Mouse (Mus musculus) liver, adult 2 months (tissue): ENCODE data around the gene Gcnt7. TPM values are rescaled to one million over a fixed set of nuclear protein-coding genes. Genes with fewer than 3 reads are reported as not detected.
A peak's percentile ranks its signal among the peaks of the same experiment; 100 is the strongest.

Source experiments
- DNase-seq: peaks from one replicate; pipeline ENCODE4 v3.0.0-alpha.2; 2011; ENCODE audit warnings: low read depth, low spot score; ENCODE audit errors: extremely low read depth
- H3K27ac ChIP-seq: fragments of 200-500 bp; replicated peaks from 2 replicates; pipeline ENCODE4 v1.5.1; 2012; ENCODE audit warnings: low read depth, mild to moderate bottlenecking, control low read depth, inconsistent platforms, low read length; ENCODE audit not compliant: insufficient read depth
- H3K27me3 ChIP-seq: fragments of 200-500 bp; 2 replicates; pipeline ENCODE4 v1.6.1; 2012; ENCODE audit warnings: mild to moderate bottlenecking, moderate library complexity, low read length, inconsistent platforms; ENCODE audit not compliant: control insufficient read depth, insufficient read depth
- H3K36me3 ChIP-seq: fragments of 200-500 bp; 2 replicates; pipeline ENCODE4 v1.6.1; 2012; ENCODE audit warnings: low read length, inconsistent platforms; ENCODE audit not compliant: control insufficient read depth, insufficient read depth
- H3K4me1 ChIP-seq: fragments of 200-500 bp; 2 replicates; pipeline ENCODE4 v1.6.1; 2011; ENCODE audit warnings: low read length; ENCODE audit not compliant: control insufficient read depth, insufficient read depth
- H3K4me3 ChIP-seq: fragments of 200-500 bp; 2 replicates; pipeline ENCODE4 v1.5.1; 2011; ENCODE audit warnings: low read depth, mild to moderate bottlenecking, control low read depth, low read length, moderate library complexity; ENCODE audit not compliant: insufficient read depth
- H3K79me2 ChIP-seq: fragments of 200-500 bp; 2 replicates; pipeline ENCODE4 v1.6.1; 2012; ENCODE audit warnings: inconsistent platforms, mild to moderate bottlenecking, low read length, moderate library complexity; ENCODE audit not compliant: control insufficient read depth, insufficient read depth
- H3K9ac ChIP-seq: fragments of 200-500 bp; 2 replicates; pipeline ENCODE4 v1.6.1; 2012; ENCODE audit warnings: low read depth, mild to moderate bottlenecking, control low read depth, inconsistent platforms, low read length
- CTCF ChIP-seq: fragments of 200-500 bp; IDR thresholded peaks from 2 replicates; pipeline ENCODE4 v1.5.1; 2011; ENCODE audit warnings: low read depth, low read length, control low read depth
- POLR2A ChIP-seq: fragments of 200-500 bp; IDR thresholded peaks from 2 replicates; pipeline ENCODE4 v1.6.1; 2011; ENCODE audit warnings: low read length, control low read depth; ENCODE audit not compliant: insufficient read depth; ENCODE audit errors: extremely low read depth
- WGBS: fragments of 180-500 bp; shearing (Covaris S2); methylation state at CpG from one replicate; pipeline ENCODE4 v1.1.7; 2018; 5-methylcytosine and 5-hydroxymethylcytosine counted together
- polyA plus RNA-seq: library from polyadenylated mRNA; depleted of rRNA; stranded (reverse); fragments of >200 nt; gene quantifications from 2 replicates; pipeline ENCODE4 v1.2.3, GENCODE M21; 2012
- total RNA-seq: library from RNA; depleted of rRNA; stranded (reverse); fragments of >200 nt; gene quantifications from 2 replicates; pipeline ENCODE4 v1.2.3, GENCODE M21; 2014

Gene Gcnt7
- total and polyA plus RNA-seq, 2 experiments, result not detected

DNA sequence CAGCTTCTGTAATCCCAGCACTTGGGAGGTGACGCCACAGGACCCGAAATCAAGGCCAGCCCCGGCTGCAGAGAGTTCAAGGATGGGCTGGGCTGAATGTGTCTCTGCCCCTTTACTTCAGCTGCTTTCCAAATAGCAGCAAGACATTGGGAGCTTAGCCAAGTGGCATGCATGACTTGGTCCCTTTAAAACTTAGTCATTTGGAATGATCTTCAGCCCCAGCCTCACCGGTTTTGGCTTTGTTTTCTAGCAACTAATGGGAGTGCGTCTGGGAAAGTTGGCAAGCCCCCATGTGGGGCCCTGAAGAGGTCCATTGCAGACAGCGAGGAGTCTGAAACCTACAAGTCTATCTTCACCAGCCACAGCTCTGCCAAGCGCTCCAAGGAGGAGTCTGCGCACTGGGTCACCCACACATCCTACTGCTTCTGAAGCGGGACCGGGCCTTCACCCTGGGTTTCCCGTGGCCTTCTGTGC is 10.0 kb upstream of the Gcnt7 start:
- no peaks in the 10 kb centered on the region for H3K27me3 ChIP-seq
- H3K4me3 ChIP-seq, result no peak overlapping the region
- no peak overlapping the region for H3K9ac ChIP-seq
- DNase-seq, result peak; percentile 60
- H3K36me3 ChIP-seq, result peaks cover 17% of the 10 kb centered on the region; the same call in 1 of the 2 replicates
- WGBS, result 76% methylated on average over 11 of the region's 11 CpGs
- no peak overlapping the region for H3K27ac ChIP-seq
- peaks cover 10% of the 10 kb centered on the region for H3K4me1 ChIP-seq
- H3K79me2 ChIP-seq, result no peaks in the 10 kb centered on the region
- no peak for TF ChIP-seq CTCF
- TF ChIP-seq POLR2A, result no peak

DNA sequence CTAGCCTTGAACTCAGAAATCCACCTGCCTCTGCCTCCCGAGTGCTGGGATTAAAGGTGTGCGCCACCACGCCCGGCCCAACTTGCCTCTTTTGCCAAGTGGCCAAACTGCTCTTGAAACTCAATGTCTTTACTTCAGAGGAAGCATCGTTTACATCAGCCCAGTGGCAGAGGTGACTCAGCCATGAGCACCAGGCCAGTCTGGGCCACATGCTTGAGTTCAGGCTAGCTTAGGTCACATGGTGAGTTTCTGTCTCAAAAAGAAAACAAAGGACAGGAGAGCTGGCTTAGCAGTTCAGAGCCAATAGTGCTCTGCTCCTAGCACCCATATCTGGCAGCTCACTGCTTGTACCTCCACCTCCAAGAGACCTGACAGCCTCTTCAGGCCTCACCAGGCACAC is 8.8 kb upstream of the Gcnt7 start:
- H3K27me3 ChIP-seq, result no peaks in the 10 kb centered on the region
- H3K4me3 ChIP-seq, result no peak overlapping the region
- peaks cover 17% of the 10 kb centered on the region; the same call in 1 of the 2 replicates for H3K36me3 ChIP-seq
- H3K27ac ChIP-seq, result no peak overlapping the region
- TF ChIP-seq CTCF, result no peak
- no peak for TF ChIP-seq POLR2A
- no peaks in the 10 kb centered on the region for H3K79me2 ChIP-seq
- no peak overlapping the region for H3K9ac ChIP-seq
- H3K4me1 ChIP-seq, result peaks cover 9% of the 10 kb centered on the region
- peak; percentile 74 for DNase-seq
- 65% methylated on average over 5 of the region's 5 CpGs for WGBS

DNA sequence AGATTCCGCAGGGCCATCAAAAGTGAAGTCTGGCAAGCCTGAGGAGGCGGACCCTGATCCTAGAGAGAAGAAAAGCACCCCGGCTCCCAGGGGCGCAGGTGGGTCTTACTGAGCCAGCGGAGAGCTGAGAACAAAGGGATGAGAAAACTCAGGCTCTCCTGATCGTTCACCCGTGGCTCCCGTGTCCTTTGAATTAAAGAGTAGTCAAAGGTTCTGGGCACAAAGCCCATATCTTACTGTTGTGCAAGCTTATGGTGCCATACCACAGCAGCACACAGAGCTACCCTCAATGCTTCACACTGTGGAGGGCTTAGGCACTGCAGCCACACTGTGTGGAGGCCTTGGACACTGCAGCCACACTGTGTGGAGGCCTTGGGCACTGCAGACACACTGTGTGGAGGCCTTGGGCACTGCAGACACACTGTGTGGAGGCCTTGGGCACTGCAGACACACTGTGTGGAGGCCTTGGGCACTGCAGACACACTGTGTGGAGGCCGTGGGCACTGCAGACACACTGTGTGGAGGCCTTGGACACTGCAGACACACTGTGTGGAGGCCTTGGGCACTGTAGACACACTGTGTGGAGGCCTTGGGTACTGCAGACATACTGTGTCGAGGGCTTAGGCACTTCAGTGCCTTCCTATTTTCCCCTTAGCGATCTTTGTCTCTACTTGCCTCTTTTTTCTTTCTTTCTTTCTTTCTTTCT is 8.2 kb upstream of the Gcnt7 start:
- H3K79me2 ChIP-seq, result no peaks in the 10 kb centered on the region
- H3K4me1 ChIP-seq, result peaks cover 9% of the 10 kb centered on the region
- H3K9ac ChIP-seq, result no peak overlapping the region
- DNase-seq, result peak; percentile 91
- WGBS, result 50% methylated on average over 11 of the region's 11 CpGs
- H3K27ac ChIP-seq, result peak overlapping the region; percentile 65
- H3K36me3 ChIP-seq, result peaks cover 17% of the 10 kb centered on the region; the same call in 1 of the 2 replicates
- TF ChIP-seq CTCF (peak; percentile 42; the same call in 1 of the 2 replicates), POLR2A (no peak)
- H3K4me3 ChIP-seq, result no peak overlapping the region
- H3K27me3 ChIP-seq, result no peaks in the 10 kb centered on the region

DNA sequence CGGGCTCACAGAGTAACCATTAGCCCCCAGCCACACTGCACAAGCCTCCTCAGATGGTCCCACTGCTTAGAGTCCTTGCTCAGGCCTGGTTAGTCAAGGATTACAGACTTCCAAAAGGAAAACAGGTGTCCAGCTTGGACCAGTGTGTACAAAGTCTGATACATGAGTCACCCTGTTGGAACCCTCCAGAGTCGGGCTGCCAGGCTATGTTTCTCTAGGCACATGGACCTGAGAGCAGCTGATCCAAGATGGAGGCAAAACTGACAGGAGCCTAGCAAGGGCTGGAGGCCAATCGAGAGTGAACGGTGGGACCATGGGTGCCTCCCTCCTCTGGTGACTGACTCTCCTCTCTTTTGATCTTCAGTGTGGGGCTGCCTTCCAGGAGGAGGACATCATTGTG is 4.4 kb upstream of the Gcnt7 start:
- H3K79me2 ChIP-seq, result no peaks in the 10 kb centered on the region
- peaks cover 11% of the 10 kb centered on the region; the same call in 1 of the 2 replicates for H3K36me3 ChIP-seq
- no peak overlapping the region for H3K9ac ChIP-seq
- peaks cover 9% of the 10 kb centered on the region for H3K4me1 ChIP-seq
- no peaks in the 10 kb centered on the region for H3K27me3 ChIP-seq
- WGBS, result 91% methylated on average over 4 of the region's 4 CpGs
- H3K4me3 ChIP-seq, result no peak overlapping the region
- DNase-seq, result no peak
- no peak overlapping the region for H3K27ac ChIP-seq
- TF ChIP-seq CTCF (no peak), POLR2A (no peak)

GRCm38 (mm10) chr2:172460647-172461046 is 2.3 kb upstream of the Gcnt7 start:
- TF ChIP-seq POLR2A (no peak), CTCF (no peak)
- Histone ChIP-seq H3K79me2 (0 out of 2 replicates have a peak, but pooled peaks cover 5% of the 10 kb centered on the region), H3K36me3 (peaks cover 8% of the 10 kb centered on the region; the same call in 1 of the 2 replicates), H3K4me3 (no peak overlapping the region), H3K27ac (no peak overlapping the region), H3K4me1 (0 out of 2 replicates have a peak, but pooled peaks cover under 1% of the 10 kb centered on the region), H3K9ac (no peak overlapping the region), H3K27me3 (no peaks in the 10 kb centered on the region)
- WGBS, result 96% methylated on average over 2 of the region's 2 CpGs
- no peak for DNase-seq

- TF ChIP-seq CTCF, result no peak
- TF ChIP-seq POLR2A, result no peak
- peak overlapping the region; percentile 93 for H3K27ac ChIP-seq
Observed at GRCm38 (mm10) chr2:172452458-172452857, 5.9 kb downstream of the Gcnt7 start.

More at GRCm38 (mm10) chr2:172452458-172452857, 5.9 kb downstream of the Gcnt7 start:
- peak; percentile 96 for DNase-seq
- H3K4me3 ChIP-seq, result peak overlapping the region; percentile 13; the same call in 1 of the 2 replicates
- H3K4me1 ChIP-seq, result peaks cover 38% of the 10 kb centered on the region
- no peaks in the 10 kb centered on the region for H3K27me3 ChIP-seq
- WGBS, result 25% methylated on average over 10 of the region's 10 CpGs
- peaks cover 11% of the 10 kb centered on the region; the same call in 1 of the 2 replicates for H3K36me3 ChIP-seq
- peak overlapping the region; percentile 62 for H3K9ac ChIP-seq
- H3K79me2 ChIP-seq, result peaks cover 10% of the 10 kb centered on the region; the same call in 1 of the 2 replicates
